Comparison of ENCODE assay signal across 12 mouse cellular contexts in genomic region chr4:32932056-32932455, GRCm38 (mm10). TPM values are rescaled to one million over a fixed set of nuclear protein-coding genes. Genes with fewer than 3 reads are reported as not detected.
A peak's percentile ranks its signal among the peaks of the same experiment; 100 is the strongest.
DNase-seq lines count a peak whose midpoint lies in the region; ATAC-seq and TF ChIP-seq lines count a peak whose summit lies in the region.
"Had no signal": no experiment of that assay in that cellular context is flagged by ENCODE, and none has a peak within 500 bp of the region (broad histone marks: within the 10 kb centered on the region; RNA-seq: fewer than 3 reads in every experiment).

No protein-coding gene starts in this region.

- H3K27me3 ChIP-seq in hindbrain, embryonic 11.5 days (ENCODE audit: control insufficient read depth, insufficient read depth, low read length): no peaks in the 10 kb centered on the region
- no peaks in the 10 kb centered on the region for H3K27me3 ChIP-seq in hindbrain, embryonic 13.5 days
- H3K27me3 ChIP-seq in E14TG2a.4 (ENCODE audit: insufficient read depth, low read length): no peaks in the 10 kb centered on the region
- no peaks in the 10 kb centered on the region for H3K27me3 ChIP-seq in midbrain, embryonic 15.5 days (replicated peaks)
- H3K27me3 ChIP-seq: intestine, embryonic 15.5 days; limb, embryonic 12.5 days had no signal

- no peak overlapping the region for H3K27ac ChIP-seq in hindbrain, embryonic 11.5 days (ENCODE audit: low read depth, low read length)
- H3K27ac ChIP-seq in hindbrain, embryonic 13.5 days: no peak overlapping the region
- H3K27ac ChIP-seq in midbrain, embryonic 15.5 days: no peak overlapping the region
- H3K27ac ChIP-seq: intestine, embryonic 15.5 days; limb, embryonic 12.5 days had no signal

- no peak overlapping the region for H3K9ac ChIP-seq in hindbrain, embryonic 11.5 days (ENCODE audit: low read depth, low read length)
- no peak overlapping the region for H3K9ac ChIP-seq in hindbrain, embryonic 13.5 days
- H3K9ac ChIP-seq in midbrain, embryonic 15.5 days: no peak overlapping the region
- H3K9ac ChIP-seq: intestine, embryonic 15.5 days; limb, embryonic 12.5 days had no signal

- no peak overlapping the region for H3K4me2 ChIP-seq in hindbrain, embryonic 11.5 days (replicated peaks; ENCODE audit: low read depth, low read length)
- no peak overlapping the region for H3K4me2 ChIP-seq in hindbrain, embryonic 13.5 days
- H3K4me2 ChIP-seq in midbrain, embryonic 15.5 days: no peak overlapping the region
- H3K4me2 ChIP-seq: intestine, embryonic 15.5 days; limb, embryonic 12.5 days had no signal

- no peaks in the 10 kb centered on the region for H3K36me3 ChIP-seq in hindbrain, embryonic 11.5 days (ENCODE audit: control insufficient read depth, insufficient read depth, low read length)
- no peaks in the 10 kb centered on the region for H3K36me3 ChIP-seq in hindbrain, embryonic 13.5 days
- H3K36me3 ChIP-seq in E14TG2a.4 (ENCODE audit: insufficient read depth, low read length): no peaks in the 10 kb centered on the region
- H3K36me3 ChIP-seq in midbrain, embryonic 15.5 days (replicated peaks): no peaks in the 10 kb centered on the region
- H3K36me3 ChIP-seq: intestine, embryonic 15.5 days; limb, embryonic 12.5 days had no signal

- no peaks in the 10 kb centered on the region for H3K9me3 ChIP-seq in hindbrain, embryonic 11.5 days (ENCODE audit: control insufficient read depth, low read length)
- no peaks in the 10 kb centered on the region for H3K9me3 ChIP-seq in hindbrain, embryonic 13.5 days
- H3K9me3 ChIP-seq in E14TG2a.4 (ENCODE audit: low read length): no peaks in the 10 kb centered on the region
- no peaks in the 10 kb centered on the region for H3K9me3 ChIP-seq in midbrain, embryonic 15.5 days
- H3K9me3 ChIP-seq: intestine, embryonic 15.5 days; limb, embryonic 12.5 days had no signal

- H3K4me3 ChIP-seq in hindbrain, embryonic 11.5 days (ENCODE audit: low read depth, low read length): no peak overlapping the region
- no peak overlapping the region for H3K4me3 ChIP-seq in hindbrain, embryonic 13.5 days
- H3K4me3 ChIP-seq in E14TG2a.4 (replicated peaks; ENCODE audit: low read length): peak overlapping the region; percentile 60
- H3K4me3 ChIP-seq in midbrain, embryonic 15.5 days: no peak overlapping the region
- H3K4me3 ChIP-seq: intestine, embryonic 15.5 days; limb, embryonic 12.5 days; myocyte had no signal

- ATAC-seq in hindbrain, embryonic 11.5 days (ENCODE audit: low FRiP score): no peak
- ATAC-seq in hindbrain, embryonic 13.5 days (ENCODE audit: low FRiP score): no peak
- ATAC-seq in midbrain, embryonic 15.5 days (replicated peaks): no peak
- ATAC-seq: intestine, embryonic 15.5 days had no signal

- 56% methylated on average over 9 of the region's 9 CpGs for WGBS in hindbrain, embryonic 11.5 days
- 56% methylated on average over 9 of the region's 9 CpGs for WGBS in hindbrain, embryonic 13.5 days
- WGBS in midbrain, embryonic 15.5 days: 61% methylated on average over 9 of the region's 9 CpGs

- DNase-seq in hindbrain, embryonic 11.5 days (ENCODE audit: low spot score): peak; percentile 41
- DNase-seq in embryo, embryonic 10 days (ENCODE audit: low spot score): peak; percentile 72
- DNase-seq in kidney, postnatal 14 days: peak; percentile 23
- DNase-seq in layer of hippocampus, adult 11-12 months (ENCODE audit: low spot score): no peak
- no peak for DNase-seq in natural killer cell, adult 2 months (ENCODE audit: low spot score in 2 of 2)
- DNase-seq: lung, postnatal 10 days had no signal

- no peaks in the 10 kb centered on the region for H3K4me1 ChIP-seq in hindbrain, embryonic 11.5 days (replicated peaks; ENCODE audit: control insufficient read depth, insufficient read depth, low read length)
- H3K4me1 ChIP-seq in hindbrain, embryonic 13.5 days (replicated peaks): no peaks in the 10 kb centered on the region; the same call in 1 of the 2 replicates
- H3K4me1 ChIP-seq in E14TG2a.4 (replicated peaks; ENCODE audit: low read depth, low read length): peaks cover 73% of the 10 kb centered on the region
- no peaks in the 10 kb centered on the region for H3K4me1 ChIP-seq in midbrain, embryonic 15.5 days
- H3K4me1 ChIP-seq: intestine, embryonic 15.5 days; limb, embryonic 12.5 days had no signal

- no peak for TF ChIP-seq CTCF in E14TG2a.4 (conservative IDR thresholded peaks at IDR 0.05; ENCODE audit: low read length)

RNA-seq across cellular contexts. Expression of gene Ankrd6, which starts 18.6 kb away (rescaled TPM):
- polyA plus RNA-seq in hindbrain, embryonic 11.5 days (2014; fragmentation: Nextera tagmentation; extraction: Ambion mirVana): 22.4 and 27.4 TPM in 2 replicates
- polyA plus RNA-seq in hindbrain, embryonic 13.5 days (2015; fragmentation: Nextera tagmentation; extraction: Ambion mirVana): 19.0 and 22.4 TPM in 2 replicates
- polyA plus RNA-seq in midbrain, embryonic 15.5 days (2015; fragmentation: Nextera tagmentation; extraction: Ambion mirVana): 32.2 and 32.4 TPM in 2 replicates

RNA-seq across cellular contexts. Expression of gene Rragd, which starts 50.8 kb away (rescaled TPM):
- 36.6 and 53.5 TPM in 2 replicates for polyA plus RNA-seq in hindbrain, embryonic 11.5 days (2014; fragmentation: Nextera tagmentation; extraction: Ambion mirVana)
- 30.6 and 36.2 TPM in 2 replicates for polyA plus RNA-seq in hindbrain, embryonic 13.5 days (2015; fragmentation: Nextera tagmentation; extraction: Ambion mirVana)
- 31.3 and 32.2 TPM in 2 replicates for polyA plus RNA-seq in midbrain, embryonic 15.5 days (2015; fragmentation: Nextera tagmentation; extraction: Ambion mirVana)

Comparison
In these comparisons a context has a peak if more than half of its experiments do, and no peak if none do; other contexts are left out.
1. DNase-seq: peak in hindbrain, embryonic 11.5 days (single experiment), embryo, embryonic 10 days (single experiment) and kidney, postnatal 14 days (single experiment); none in layer of hippocampus, adult 11-12 months (single experiment) and natural killer cell, adult 2 months (0 of 2).